Mouse (Mus musculus): ENCODE measurements around the gene Ttll7.

The Ttll7 gene

GRCm38 (mm10) chr3:146851966-146852891, at the start of gene Ttll7:
Gene Ttll7 (plus strand): TSS chr3:146852367.
- TF ChIP-seq GATA4 (IDR thresholded peaks at IDR 0.05; ENCODE audit: insufficient replicate concordance, low read length), result no peak

- no peak for TF ChIP-seq GATA4 (IDR thresholded peaks at IDR 0.05; ENCODE audit: insufficient replicate concordance, low read length)
These were observed 39.9 kb upstream of the Ttll7 start for GRCm38 (mm10) chr3:146812041-146812878.

GRCm38 (mm10) chr3:146812901-146813393, 39.2 kb upstream of the Ttll7 start, which contains the start of gene Prkacb:
Gene Prkacb (minus strand): TSS chr3:146812990.
- TF ChIP-seq GATA4 (IDR thresholded peaks at IDR 0.05; ENCODE audit: insufficient replicate concordance, low read length), result peak; percentile 10; the same call in 1 of the 2 replicates

- no peak for TF ChIP-seq GATA4 (IDR thresholded peaks at IDR 0.05; ENCODE audit: insufficient replicate concordance, low read length)
These were observed 38.5 kb upstream of the Ttll7 start for GRCm38 (mm10) chr3:146813624-146814023.

- no peak for TF ChIP-seq GATA4 (IDR thresholded peaks at IDR 0.05; ENCODE audit: insufficient replicate concordance, low read length)
These were observed 31.4 kb upstream of the Ttll7 start for GRCm38 (mm10) chr3:146820718-146821117.

GRCm38 (mm10) chr3:146842766-146843165, 9.4 kb upstream of the Ttll7 start:
- TF ChIP-seq GATA4 (IDR thresholded peaks at IDR 0.05; ENCODE audit: insufficient replicate concordance, low read length), result no peak

GRCm38 (mm10) chr3:146843470-146843869, 8.7 kb upstream of the Ttll7 start:
- TF ChIP-seq GATA4 (IDR thresholded peaks at IDR 0.05; ENCODE audit: insufficient replicate concordance, low read length), result no peak

- TF ChIP-seq GATA4 (IDR thresholded peaks at IDR 0.05; ENCODE audit: insufficient replicate concordance, low read length), result no peak
These were observed 5.9 kb upstream of the Ttll7 start for GRCm38 (mm10) chr3:146846237-146846636.

GRCm38 (mm10) chr3:146848112-146848511, 4.1 kb upstream of the Ttll7 start:
- TF ChIP-seq GATA4 (IDR thresholded peaks at IDR 0.05; ENCODE audit: insufficient replicate concordance, low read length), result peak; percentile 77; the same call in 1 of the 2 replicates

- TF ChIP-seq GATA4 (IDR thresholded peaks at IDR 0.05; ENCODE audit: insufficient replicate concordance, low read length), result no peak
These were observed 2.8 kb upstream of the Ttll7 start for GRCm38 (mm10) chr3:146849360-146849759.

GRCm38 (mm10) chr3:146854473-146855087, 2.4 kb downstream of the Ttll7 start:
- no peak for TF ChIP-seq GATA4 (IDR thresholded peaks at IDR 0.05; ENCODE audit: insufficient replicate concordance, low read length)

- TF ChIP-seq GATA4 (IDR thresholded peaks at IDR 0.05; ENCODE audit: insufficient replicate concordance, low read length), result no peak
These were observed 5.2 kb downstream of the Ttll7 start for GRCm38 (mm10) chr3:146857373-146857772.

- TF ChIP-seq GATA4 (IDR thresholded peaks at IDR 0.05; ENCODE audit: insufficient replicate concordance, low read length), result no peak
These were observed 8.1 kb downstream of the Ttll7 start for GRCm38 (mm10) chr3:146860308-146860707.

GRCm38 (mm10) chr3:146866563-146866962, 14.4 kb downstream of the Ttll7 start:
- TF ChIP-seq GATA4 (IDR thresholded peaks at IDR 0.05; ENCODE audit: insufficient replicate concordance, low read length), result no peak

GRCm38 (mm10) chr3:146871954-146872353, 19.8 kb downstream of the Ttll7 start:
- no peak for TF ChIP-seq GATA4 (IDR thresholded peaks at IDR 0.05; ENCODE audit: insufficient replicate concordance, low read length)
